Comparison of ENCODE assay signal across 8 mouse cellular contexts in the genomic region with DNA sequence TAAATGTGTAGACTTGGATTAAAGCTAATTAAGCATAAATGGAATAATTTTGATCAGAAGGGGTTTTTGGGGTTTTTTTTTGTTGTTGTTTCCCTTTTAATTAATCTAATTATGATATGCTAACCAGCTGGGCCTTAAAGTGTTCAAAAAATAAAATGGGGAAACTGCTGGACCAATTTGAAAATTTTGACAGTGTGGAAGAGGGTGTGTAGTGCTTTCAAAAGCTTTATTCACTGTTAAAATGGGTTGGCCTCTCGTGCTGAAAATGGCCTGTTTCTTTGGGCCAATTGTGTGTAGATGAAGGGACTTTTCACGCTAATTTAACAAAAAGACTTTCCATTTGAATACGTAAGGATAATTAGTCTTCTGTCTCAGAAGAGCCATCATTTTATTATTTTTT.
DNase-seq lines count a peak whose midpoint lies in the region; ATAC-seq and TF ChIP-seq lines count a peak whose summit lies in the region.

No protein-coding gene starts in this region.

- intact Hi-C loops in heart, adult 2 months (cut with DNase I) = loop anchor here (5.0 kb wide), 1 partner anchor 47 kb away; no protein-coding TSS in a partner anchor
- intact Hi-C loops in heart, postnatal 25 days (cut with DNase I) = loop anchor here (5.0 kb wide), 2 partner anchors 52 to 533 kb away; no protein-coding TSS in a partner anchor

- H3K4me2 ChIP-seq in forebrain, postnatal 0 days (ENCODE audit: low read depth) = peak overlapping the region; percentile 67

- H3K36me3 ChIP-seq in heart, adult 2 months (ENCODE audit: control insufficient read depth, insufficient read depth, low read length) = peaks cover 11% of the 10 kb centered on the region
- H3K36me3 ChIP-seq in MEL (ENCODE audit: control insufficient read depth in 1 of 2, insufficient read depth in 2 of 2, low read length in 2 of 2) (peaks cover 0 to 23% of the 10 kb centered on the region in 2 experiments; a peak in 2 of 4 replicates), macrophage (ENCODE audit: inconsistent target) (no peaks in the 10 kb centered on the region)
- no peaks in the 10 kb centered on the region for H3K36me3 ChIP-seq in forebrain, postnatal 0 days (ENCODE audit: insufficient read depth)

- ATAC-seq in forebrain, postnatal 0 days = no peak
- ATAC-seq in megakaryocyte-erythroid progenitor cell, adult 5-6 weeks (replicated peaks; ENCODE audit: low FRiP score, low TSS enrichment, poor library complexity, severe bottlenecking) = no peak

- no peaks in the 10 kb centered on the region for H3K9me3 ChIP-seq in MEL (replicated peaks; ENCODE audit: insufficient read depth, low read length)
- H3K9me3 ChIP-seq in forebrain, postnatal 0 days (ENCODE audit: low read length) = no peaks in the 10 kb centered on the region

- H3K79me2 ChIP-seq in heart, adult 2 months (replicated peaks; ENCODE audit: control insufficient read depth, insufficient read depth, low read length) = peaks cover 5% of the 10 kb centered on the region
- H3K79me2 ChIP-seq in MEL (ENCODE audit: control insufficient read depth, insufficient read depth, low read length, poor library complexity) = peaks cover 40% of the 10 kb centered on the region
- H3K79me2 ChIP-seq in macrophage (ENCODE audit: inconsistent target) = peaks cover 66% of the 10 kb centered on the region

- no peak overlapping the region for H3K9ac ChIP-seq in heart, adult 2 months (ENCODE audit: low read depth, low read length)
- H3K9ac ChIP-seq in MEL (ENCODE audit: control insufficient read depth, low read depth, low read length, poor library complexity, severe bottlenecking) = peak overlapping the region; percentile 85
- peak overlapping the region; percentile 61 for H3K9ac ChIP-seq in forebrain, postnatal 0 days

- no peak for TF ChIP-seq EP300 in heart, adult 2 months (IDR thresholded peaks at IDR 0.05; ENCODE audit: insufficient read depth, low read depth, low read length)
- no peak for TF ChIP-seq EP300 in MEL (IDR thresholded peaks at IDR 0.05; ENCODE audit: low read depth in 1 of 2, low read length in 2 of 2)

- no peak for TF ChIP-seq CTCF in heart, adult 2 months (IDR thresholded peaks at IDR 0.05)
- no peak for TF ChIP-seq CTCF in MEL (IDR thresholded peaks at IDR 0.05 in 2 of 3, conservative IDR thresholded peaks at IDR 0.05 in 1 of 3; ENCODE audit: control insufficient read depth in 1 of 3, insufficient read depth in 1 of 3, low read depth in 2 of 3, low read length in 3 of 3, poor library complexity in 1 of 3, severe bottlenecking in 1 of 3)
- TF ChIP-seq CTCF in forebrain, postnatal 0 days (IDR thresholded peaks at IDR 0.05; ENCODE audit: low read depth) = no peak

- peaks cover 9% of the 10 kb centered on the region for H3K4me1 ChIP-seq in heart, adult 2 months (ENCODE audit: control insufficient read depth, insufficient read depth, low read length)
- peaks cover 19 to 28% of the 10 kb centered on the region in 2 experiments for H3K4me1 ChIP-seq in MEL (ENCODE audit: control insufficient read depth in 1 of 2, insufficient read depth in 2 of 2, low read length in 2 of 2)
- H3K4me1 ChIP-seq in forebrain, postnatal 0 days (ENCODE audit: insufficient read depth) = peaks cover 22% of the 10 kb centered on the region

- peak overlapping the region; percentile 88 for H3K27ac ChIP-seq in heart, adult 2 months
- peak overlapping the region; percentile 77 for H3K27ac ChIP-seq in MEL (ENCODE audit: control insufficient read depth, low read depth, low read length)
- H3K27ac ChIP-seq in forebrain, postnatal 0 days (ENCODE audit: low read depth, low read length) = peak overlapping the region; percentile 80
- peak overlapping the region; percentile 84 for H3K27ac ChIP-seq in macrophage

- no peak for DNase-seq in heart, adult 2 months
- no peak for DNase-seq in heart, postnatal 25 days (ENCODE audit: low spot score)
- peak; percentile 68 for DNase-seq in MEL (ENCODE audit: low read depth, low spot score)
- DNase-seq in forebrain, postnatal 0 days = peak; percentile 23
- no peak for DNase-seq in right cerebral cortex, postnatal 10 days (ENCODE audit: low spot score in 2 of 2)
- DNase-seq in urinary bladder, adult 2 months (ENCODE audit: low spot score) = no peak

- TF ChIP-seq RAD21 in MEL (IDR thresholded peaks at IDR 0.05; ENCODE audit: low read depth, low read length) = no peak

- WGBS in heart, adult 2 months = 23% methylated on average over 3 of the region's 3 CpGs
- WGBS in forebrain, postnatal 0 days = 5% methylated on average over 3 of the region's 3 CpGs
- 53% methylated on average over 3 of the region's 3 CpGs for WGBS in macrophage (ENCODE audit: missing documents)

- H3K4me3 ChIP-seq in heart, adult 2 months = peak overlapping the region; percentile 76
- H3K4me3 ChIP-seq in MEL (ENCODE audit: control insufficient read depth in 1 of 2, insufficient read depth in 1 of 2, low read depth in 2 of 2, low read length in 2 of 2) (peak overlapping the region; percentile 80 to 85), macrophage (ENCODE audit: inconsistent target) (peak overlapping the region; percentile 70)
- peak overlapping the region; percentile 47 for H3K4me3 ChIP-seq in forebrain, postnatal 0 days (ENCODE audit: low read depth, low read length)

- no peak for TF ChIP-seq POLR2A in heart, adult 2 months (IDR thresholded peaks at IDR 0.05; ENCODE audit: insufficient read depth, low read depth, low read length)
- no peak for TF ChIP-seq POLR2A in MEL (IDR thresholded peaks at IDR 0.05; ENCODE audit: control insufficient read depth in 1 of 2, insufficient read depth in 1 of 2, low read depth in 1 of 2, low read length in 2 of 2, poor library complexity in 1 of 2)

- H3K27me3 ChIP-seq in heart, adult 2 months (ENCODE audit: control insufficient read depth, insufficient read depth, low read length) = no peaks in the 10 kb centered on the region
- H3K27me3 ChIP-seq in MEL (ENCODE audit: control insufficient read depth in 1 of 2, insufficient read depth in 2 of 2, low read length in 2 of 2) = no peaks in the 10 kb centered on the region
- H3K27me3 ChIP-seq in forebrain, postnatal 0 days (ENCODE audit: insufficient read depth, low read length) = no peaks in the 10 kb centered on the region

TF ChIP-seq in MEL, 35 proteins besides CTCF, POLR2A, EP300 and RAD21:
- TF ChIP-seq USF1 (IDR thresholded peaks at IDR 0.05; ENCODE audit: low read depth, low read length) = no peak
- no peak for TF ChIP-seq NELFE (IDR thresholded peaks at IDR 0.05; ENCODE audit: low read depth, low read length)
- no peak for TF ChIP-seq HCFC1 (IDR thresholded peaks at IDR 0.05; ENCODE audit: low read depth, low read length)
- no peak for TF ChIP-seq ZMIZ1 (IDR thresholded peaks at IDR 0.05; ENCODE audit: low read depth, low read length)
- no peak for TF ChIP-seq MAZ (IDR thresholded peaks at IDR 0.05; ENCODE audit: low read depth, low read length)
- TF ChIP-seq E2F4 (IDR thresholded peaks at IDR 0.05; ENCODE audit: borderline replicate concordance, low read depth, low read length) = no peak
- no peak for TF ChIP-seq ETS1 (IDR thresholded peaks at IDR 0.05; ENCODE audit: low read depth, low read length)
- no peak for TF ChIP-seq MAFK (IDR thresholded peaks at IDR 0.05; ENCODE audit: borderline replicate concordance, low read depth, low read length)
TF ChIP-seq in MEL: peak in this region for 0.

Comparison
In these comparisons a context has a peak if more than half of its experiments do, and no peak if none do; other contexts are left out.
1. DNase-seq: peak in MEL (single experiment) and forebrain, postnatal 0 days (single experiment); none in heart, adult 2 months (0 of 2), heart, postnatal 25 days (single experiment), right cerebral cortex, postnatal 10 days (0 of 2) and urinary bladder, adult 2 months (single experiment).
2. Peak in every context shown above with its lines, with median percentiles within 50 percentile points of each other: H3K27ac ChIP-seq and H3K4me3 ChIP-seq.